Mouse (Mus musculus): ENCODE data around the gene Btla.

GRCm38 (mm10) chr16:45259663-45260062 lies 35.5 kb downstream of the Btla start:
- TF ChIP-seq POLR2A (IDR thresholded peaks at IDR 0.05; ENCODE audit: extremely low read depth, insufficient read depth, low read length) (no peak), CTCF (IDR thresholded peaks at IDR 0.05; ENCODE audit: extremely low read depth, insufficient read depth, low read length) (no peak)
